Mouse (Mus musculus) hindbrain, embryonic 12.5 days (tissue): Measurements from ENCODE around the gene Amacr. TPM values are rescaled to one million over a fixed set of nuclear protein-coding genes. Genes with fewer than 3 reads are reported as not detected.

Experiments used
- ATAC-seq: fragments of 200-750 bp; cut with Nextera tagmentation; 2 replicates; pipeline ENCODE4 v1.8.0; 2017; ENCODE audit warnings: moderate TSS enrichment; ENCODE audit not compliant: low FRiP score
- H3K27ac ChIP-seq: fragments of 300-500 bp; sonication (generic); 2 replicates; pipeline ENCODE4 v1.5.1; 2016; ENCODE audit warnings: mild to moderate bottlenecking
- H3K27me3 ChIP-seq: fragments of 300-500 bp; sonication (generic); 2 replicates; pipeline ENCODE4 v1.6.1; 2016; ENCODE audit warnings: mild to moderate bottlenecking
- H3K36me3 ChIP-seq: fragments of 300-500 bp; sonication (generic); 2 replicates; pipeline ENCODE4 v1.6.1; 2016; ENCODE audit warnings: mild to moderate bottlenecking
- H3K4me1 ChIP-seq: fragments of 300-500 bp; sonication (generic); 2 replicates; pipeline ENCODE4 v1.6.1; 2016
- H3K4me2 ChIP-seq: fragments of 300-500 bp; sonication (generic); replicated peaks from 2 replicates; pipeline ENCODE4 v1.6.1; 2016; ENCODE audit warnings: mild to moderate bottlenecking
- H3K4me3 ChIP-seq: fragments of 300-500 bp; sonication (generic); 2 replicates; pipeline ENCODE4 v1.5.1; 2016; ENCODE audit warnings: mild to moderate bottlenecking
- H3K9ac ChIP-seq: fragments of 300-500 bp; sonication (generic); 2 replicates; pipeline ENCODE4 v1.6.1; 2016; ENCODE audit warnings: mild to moderate bottlenecking, moderate library complexity
- H3K9me3 ChIP-seq: fragments of 300-500 bp; sonication (generic); replicated peaks from 2 replicates; pipeline ENCODE4 v1.6.1; 2016; ENCODE audit warnings: mild to moderate bottlenecking
- WGBS: fragments of 180-500 bp; shearing (Covaris S2); methylation state at CpG from one replicate; pipeline ENCODE4 v1.1.7; 2016; 5-methylcytosine and 5-hydroxymethylcytosine counted together
- polyA plus RNA-seq: library from polyadenylated mRNA; unstranded; fragments of >200 nt; fragmentation: Nextera tagmentation; extraction: Ambion mirVana; gene quantifications from 2 replicates; pipeline ENCODE4 v1.2.1, GENCODE M21; 2016

The Amacr gene
- polyA plus RNA-seq, 1 experiment from 2014 or later, result 11.9 TPM

GRCm38 (mm10) chr15:11000421-11000820 lies 18.9 kb downstream of the Amacr start, which contains the start of gene Slc45a2:
Slc45a2 (plus strand) TSS chr15:11000721.
- no peak within 1 kb of the TSS for H3K4me3 ChIP-seq
- WGBS, result 64% methylated on average over 7 of the region's 7 CpGs
- no peak within 1 kb of the TSS for H3K9ac ChIP-seq
- H3K36me3 ChIP-seq, result no peaks in the 10 kb centered on the region
- no peaks in the 10 kb centered on the region for H3K4me1 ChIP-seq
- no peak for ATAC-seq
- no peaks in the 10 kb centered on the region for H3K27me3 ChIP-seq
- H3K4me2 ChIP-seq, result no peak within 1 kb of the TSS
- no peaks in the 10 kb centered on the region for H3K9me3 ChIP-seq
- no peak within 1 kb of the TSS for H3K27ac ChIP-seq

GRCm38 (mm10) chr15:11003791-11004190 lies 22.2 kb downstream of the Amacr start:
- WGBS, result 84% methylated on average over 4 of the region's 4 CpGs
- no peaks in the 10 kb centered on the region for H3K4me1 ChIP-seq

GRCm38 (mm10) chr15:11004646-11005045 lies 23.1 kb downstream of the Amacr start:
- no peaks in the 10 kb centered on the region for H3K4me1 ChIP-seq
- H3K4me2 ChIP-seq, result no peak overlapping the region
- no peak overlapping the region for H3K4me3 ChIP-seq
- no peak for ATAC-seq
- no peaks in the 10 kb centered on the region for H3K27me3 ChIP-seq
- no peaks in the 10 kb centered on the region for H3K36me3 ChIP-seq
- 80% methylated on average over 6 of the region's 6 CpGs for WGBS
- H3K9ac ChIP-seq, result no peak overlapping the region
- no peaks in the 10 kb centered on the region for H3K9me3 ChIP-seq
- no peak overlapping the region for H3K27ac ChIP-seq

More at GRCm38 (mm10) chr15:11003791-11004190, 22.2 kb downstream of the Amacr start:
- Histone ChIP-seq H3K27me3 (no peaks in the 10 kb centered on the region), H3K4me2 (no peak overlapping the region), H3K4me3 (no peak overlapping the region), H3K36me3 (no peaks in the 10 kb centered on the region), H3K9me3 (no peaks in the 10 kb centered on the region), H3K9ac (no peak overlapping the region), H3K27ac (no peak overlapping the region)
- ATAC-seq, result no peak

GRCm38 (mm10) chr15:11008756-11009155 lies 27.2 kb downstream of the Amacr start:
- Histone ChIP-seq H3K27ac (no peak overlapping the region), H3K4me1 (no peaks in the 10 kb centered on the region), H3K9ac (no peak overlapping the region), H3K4me2 (no peak overlapping the region), H3K9me3 (no peaks in the 10 kb centered on the region), H3K4me3 (no peak overlapping the region), H3K27me3 (no peaks in the 10 kb centered on the region), H3K36me3 (no peaks in the 10 kb centered on the region)
- WGBS, result 33% methylated on average over 5 of the region's 5 CpGs
- no peak for ATAC-seq

- Histone ChIP-seq H3K36me3 (no peaks in the 10 kb centered on the region), H3K9ac (no peak overlapping the region), H3K4me3 (no peak overlapping the region), H3K27ac (no peak overlapping the region), H3K27me3 (no peaks in the 10 kb centered on the region), H3K4me1 (no peaks in the 10 kb centered on the region), H3K4me2 (no peak overlapping the region), H3K9me3 (no peaks in the 10 kb centered on the region)
- 91% methylated on average over 11 of the region's 11 CpGs for WGBS
- ATAC-seq, result no peak
Observed at GRCm38 (mm10) chr15:11010976-11011548, 29.5 kb downstream of the Amacr start.

- Histone ChIP-seq H3K4me1 (no peaks in the 10 kb centered on the region), H3K9ac (no peak overlapping the region), H3K4me2 (no peak overlapping the region), H3K4me3 (no peak overlapping the region), H3K9me3 (no peaks in the 10 kb centered on the region), H3K27me3 (no peaks in the 10 kb centered on the region), H3K36me3 (no peaks in the 10 kb centered on the region), H3K27ac (no peak overlapping the region)
- no peak for ATAC-seq
- WGBS, result 51% methylated on average over 2 of the region's 2 CpGs
Observed at GRCm38 (mm10) chr15:11014931-11015330, 33.4 kb downstream of the Amacr start.

GRCm38 (mm10) chr15:11026801-11027561 lies 45.4 kb downstream of the Amacr start:
- 68% methylated on average over 4 of the region's 4 CpGs for WGBS
- H3K27me3 ChIP-seq, result no peaks in the 10 kb centered on the region
- H3K4me1 ChIP-seq, result no peaks in the 10 kb centered on the region
- no peaks in the 10 kb centered on the region for H3K36me3 ChIP-seq
- ATAC-seq, result no peak
- H3K27ac ChIP-seq, result no peak overlapping the region
- H3K4me3 ChIP-seq, result no peak overlapping the region
- no peak overlapping the region for H3K9ac ChIP-seq
- no peak overlapping the region for H3K4me2 ChIP-seq
- no peaks in the 10 kb centered on the region for H3K9me3 ChIP-seq

- no peak for ATAC-seq
- Histone ChIP-seq H3K4me2 (no peak overlapping the region), H3K9me3 (no peaks in the 10 kb centered on the region), H3K9ac (no peak overlapping the region), H3K27ac (no peak overlapping the region), H3K4me1 (no peaks in the 10 kb centered on the region), H3K27me3 (peaks cover 18% of the 10 kb centered on the region), H3K36me3 (no peaks in the 10 kb centered on the region), H3K4me3 (no peak overlapping the region)
- 73% methylated on average over 3 of the region's 3 CpGs for WGBS
Observed at GRCm38 (mm10) chr15:11030188-11030587, 48.6 kb downstream of the Amacr start.

- peak overlapping the region; percentile 64 for H3K4me2 ChIP-seq
- H3K4me3 ChIP-seq, result peak overlapping the region; percentile 40
- 4% methylated on average over 34 of the region's 34 CpGs for WGBS
- no peaks in the 10 kb centered on the region for H3K9me3 ChIP-seq
- H3K4me1 ChIP-seq, result peaks cover 22% of the 10 kb centered on the region
- peak; percentile 34; the same call in 1 of the 2 replicates for ATAC-seq
- H3K27ac ChIP-seq, result no peak overlapping the region
- H3K9ac ChIP-seq, result peak overlapping the region; percentile 43; the same call in 1 of the 2 replicates
- no peaks in the 10 kb centered on the region for H3K36me3 ChIP-seq
- peaks cover 51% of the 10 kb centered on the region for H3K27me3 ChIP-seq
Observed at GRCm38 (mm10) chr15:11035947-11036474, 54.5 kb downstream of the Amacr start.

- H3K27ac ChIP-seq, result no peak overlapping the region
- peaks cover 51% of the 10 kb centered on the region for H3K27me3 ChIP-seq
- H3K4me3 ChIP-seq, result peak overlapping the region; percentile 40
- ATAC-seq, result peak; percentile 49
- peak overlapping the region; percentile 64 for H3K4me2 ChIP-seq
- no peaks in the 10 kb centered on the region for H3K9me3 ChIP-seq
- 3% methylated on average over 49 of the region's 49 CpGs for WGBS
- peak overlapping the region; percentile 43 for H3K9ac ChIP-seq
- H3K36me3 ChIP-seq, result no peaks in the 10 kb centered on the region
- H3K4me1 ChIP-seq, result peaks cover 22% of the 10 kb centered on the region
Observed at GRCm38 (mm10) chr15:11036535-11037375, 55.2 kb downstream of the Amacr start.

GRCm38 (mm10) chr15:11037376-11037695 lies 55.8 kb downstream of the Amacr start:
- 6% methylated on average over 8 of the region's 8 CpGs for WGBS
- Histone ChIP-seq H3K4me2 (peak overlapping the region; percentile 64), H3K9ac (peak overlapping the region; percentile 43), H3K9me3 (no peaks in the 10 kb centered on the region), H3K4me1 (peaks cover 22% of the 10 kb centered on the region), H3K4me3 (peak overlapping the region; percentile 40), H3K27me3 (peaks cover 51% of the 10 kb centered on the region), H3K36me3 (no peaks in the 10 kb centered on the region), H3K27ac (no peak overlapping the region)
- 0 out of 2 replicates have a peak, but pooled peaks have one; percentile 27 for ATAC-seq

GRCm38 (mm10) chr15:11037711-11038110 lies 56.2 kb downstream of the Amacr start, which contains the start of gene Rxfp3:
Rxfp3 (minus strand) TSS chr15:11037991.
- Histone ChIP-seq H3K9ac (peak within 1 kb of the TSS; percentile 43), H3K27me3 (peaks cover 51% of the 10 kb centered on the region)

More at GRCm38 (mm10) chr15:11037711-11038110, 56.2 kb downstream of the Amacr start, which contains the start of gene Rxfp3:
- Histone ChIP-seq H3K4me3 (peak within 1 kb of the TSS; percentile 40), H3K36me3 (no peaks in the 10 kb centered on the region), H3K4me2 (peak within 1 kb of the TSS; percentile 64), H3K27ac (no peak within 1 kb of the TSS), H3K4me1 (peaks cover 22% of the 10 kb centered on the region), H3K9me3 (no peaks in the 10 kb centered on the region)
- 3% methylated on average over 16 of the region's 16 CpGs for WGBS
- ATAC-seq, result no peak
